8 mouse cellular contexts compared by ENCODE assay signal in the genomic region with DNA sequence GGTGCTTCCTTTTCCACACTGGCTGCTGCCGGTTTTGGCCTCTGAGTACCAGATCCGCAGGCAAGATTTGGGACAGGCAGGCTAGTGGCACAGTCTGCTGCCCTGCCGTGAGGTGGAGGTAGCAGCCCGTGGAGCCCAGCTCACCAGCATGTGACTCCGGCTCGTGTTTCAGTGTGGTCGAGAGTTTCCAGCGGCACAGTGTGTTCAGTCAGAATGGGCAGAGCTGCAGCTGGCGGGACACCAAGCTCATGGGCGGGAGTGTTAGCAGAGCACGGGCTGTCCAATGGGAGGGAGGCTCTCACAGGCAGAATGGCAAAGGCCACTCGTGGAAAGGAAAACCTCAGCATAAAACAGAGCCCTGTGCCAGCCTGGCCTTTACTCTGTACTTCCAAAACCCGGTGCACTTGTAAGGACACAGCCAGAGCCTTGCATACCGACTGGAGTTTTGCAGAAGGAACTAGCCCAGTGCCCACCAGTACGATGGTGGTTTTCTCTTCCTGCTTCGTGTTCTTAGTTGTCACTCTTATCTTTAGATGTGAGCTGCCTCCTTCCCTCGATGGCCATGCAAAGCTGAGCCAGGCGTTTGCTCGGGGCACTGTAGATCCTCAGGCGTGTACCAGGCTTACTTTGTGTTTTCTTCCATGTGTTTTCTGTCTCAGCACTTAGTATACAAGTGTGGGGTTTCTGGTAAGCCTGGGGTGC. TPM values are rescaled to one million over a fixed set of nuclear protein-coding genes. Genes with fewer than 3 reads are reported as not detected.
DNase-seq lines count a peak whose midpoint lies in the region; ATAC-seq and TF ChIP-seq lines count a peak whose summit lies in the region.

No protein-coding gene starts in this region.

- 60% methylated on average over 20 of the region's 20 CpGs for WGBS in forebrain, postnatal 0 days

- H3K9me3 ChIP-seq in forebrain, postnatal 0 days (ENCODE audit: low read length), result no peaks in the 10 kb centered on the region

- peaks cover 20% of the 10 kb centered on the region for H3K36me3 ChIP-seq in forebrain, postnatal 0 days (ENCODE audit: insufficient read depth)

- intact Hi-C loops in heart, postnatal 36 days (cut with DNase I), result no loop called here

- no peaks in the 10 kb centered on the region for H3K27me3 ChIP-seq in forebrain, postnatal 0 days (ENCODE audit: insufficient read depth, low read length)

- no peak overlapping the region for H3K4me2 ChIP-seq in forebrain, postnatal 0 days (ENCODE audit: low read depth)

- ATAC-seq in forebrain, postnatal 0 days, result peak; percentile 85

- H3K4me1 ChIP-seq in forebrain, postnatal 0 days (ENCODE audit: insufficient read depth), result no peaks in the 10 kb centered on the region

- DNase-seq in ES-CJ7 (ENCODE audit: low read depth, low spot score), result peak; percentile 38
- DNase-seq in adrenal gland, postnatal 4 days (ENCODE audit: low spot score in 2 of 2), result peak; percentile 25 to 62
- DNase-seq in forebrain, postnatal 0 days, result peak; percentile 51
- peak; percentile 89 to 90 for DNase-seq in heart, postnatal 36 days
- peak; percentile 88 to 89 for DNase-seq in layer of hippocampus, postnatal 36 days
- peak; percentile 97 for DNase-seq in lung, postnatal 36 days
- DNase-seq in spleen, postnatal 10 days (ENCODE audit: low spot score in 2 of 2), result peak; percentile 47 to 70
- no peak for DNase-seq in retina, embryonic 14.5 days (ENCODE audit: low spot score)

- no peak overlapping the region for H3K4me3 ChIP-seq in forebrain, postnatal 0 days (ENCODE audit: low read depth, low read length)

- no peak overlapping the region; the same call in 1 of the 2 replicates for H3K9ac ChIP-seq in forebrain, postnatal 0 days

- TF ChIP-seq CTCF in forebrain, postnatal 0 days (IDR thresholded peaks at IDR 0.05; ENCODE audit: low read depth), result no peak

- no peak overlapping the region for H3K27ac ChIP-seq in forebrain, postnatal 0 days (ENCODE audit: low read depth, low read length)

RNA-seq across cellular contexts. Expression of gene Pptc7, which starts 31.0 kb away (rescaled TPM):
- 10 to 100 TPM; 33.1 to 36.7 TPM for total RNA-seq in adrenal gland, postnatal 4 days (2021)
- 14.8 and 18.3 TPM in 2 replicates for total RNA-seq in forebrain, postnatal 0 days (2014; rRNA removed)
- polyA plus RNA-seq in forebrain, postnatal 0 days (2015; fragmentation: Nextera tagmentation; extraction: Ambion mirVana), result 4.2 and 6.7 TPM in 2 replicates
- 10 to 100 TPM; 89.5 to 98.4 TPM for total RNA-seq in heart, postnatal 36 days (2021)
- total RNA-seq in layer of hippocampus, postnatal 36 days (2021), result 10 to 100 TPM; 41.1 to 43.6 TPM

RNA-seq across cellular contexts. Expression of gene Rad9b, which starts 38.9 kb away (rescaled TPM):
- total RNA-seq in adrenal gland, postnatal 4 days (2021), result 1 to 10 TPM; 4.9 to 5.4 TPM
- 16.4 and 20.0 TPM in 2 replicates for total RNA-seq in forebrain, postnatal 0 days (2014; rRNA removed)
- polyA plus RNA-seq in forebrain, postnatal 0 days (2015; fragmentation: Nextera tagmentation; extraction: Ambion mirVana), result 14.1 and 14.6 TPM in 2 replicates
- total RNA-seq in heart, postnatal 36 days (2021), result under 1 TPM; 0.57 to 0.94 TPM
- 1 to 10 TPM; 4.5 to 4.9 TPM for total RNA-seq in layer of hippocampus, postnatal 36 days (2021)

RNA-seq across cellular contexts. Expression of gene Vps29, which starts 39.1 kb away (rescaled TPM):
- total RNA-seq in adrenal gland, postnatal 4 days (2021), result 100 to 1,000 TPM; 127 to 134 TPM
- 142 and 157 TPM in 2 replicates for total RNA-seq in forebrain, postnatal 0 days (2014; rRNA removed)
- polyA plus RNA-seq in forebrain, postnatal 0 days (2015; fragmentation: Nextera tagmentation; extraction: Ambion mirVana), result 364 and 391 TPM in 2 replicates
- 10 to 100 TPM; 94.4 to 97.5 TPM for total RNA-seq in heart, postnatal 36 days (2021)
- total RNA-seq in layer of hippocampus, postnatal 36 days (2021), result 100 to 1,000 TPM; 173 to 175 TPM

RNA-seq across cellular contexts. Expression of gene Tctn1, which starts 50.9 kb away (rescaled TPM):
- total RNA-seq in adrenal gland, postnatal 4 days (2021), result 10 to 100 TPM; 23.4 to 24.3 TPM
- total RNA-seq in forebrain, postnatal 0 days (2014; rRNA removed), result 20.3 and 31.2 TPM in 2 replicates
- 2.9 and 4.3 TPM in 2 replicates for polyA plus RNA-seq in forebrain, postnatal 0 days (2015; fragmentation: Nextera tagmentation; extraction: Ambion mirVana)
- 1 to 10 TPM; 4.3 to 4.6 TPM for total RNA-seq in heart, postnatal 36 days (2021)
- 10 to 100 TPM; 11.5 to 14.5 TPM for total RNA-seq in layer of hippocampus, postnatal 36 days (2021)

RNA-seq across cellular contexts. Expression of gene Gpn3, which starts 56.6 kb away (rescaled TPM):
- total RNA-seq in adrenal gland, postnatal 4 days (2021), result 10 to 100 TPM; 34.9 to 41.1 TPM
- 31.2 and 37.6 TPM in 2 replicates for total RNA-seq in forebrain, postnatal 0 days (2014; rRNA removed)
- 41.0 and 44.2 TPM in 2 replicates for polyA plus RNA-seq in forebrain, postnatal 0 days (2015; fragmentation: Nextera tagmentation; extraction: Ambion mirVana)
- total RNA-seq in heart, postnatal 36 days (2021), result 10 to 100 TPM; 26.6 to 30.6 TPM
- total RNA-seq in layer of hippocampus, postnatal 36 days (2021), result 10 to 100 TPM; 29.7 to 31.4 TPM
